Mouse (Mus musculus) neural tube, embryonic 15.5 days (tissue): ENCODE measurements around the gene Kcnh7. TPM values are rescaled to one million over a fixed set of nuclear protein-coding genes. Genes with fewer than 3 reads are reported as not detected.
A peak's percentile ranks its signal among the peaks of the same experiment; 100 is the strongest.

ENCODE experiments used
- ATAC-seq: fragments of 200-750 bp; cut with Nextera tagmentation; 2 replicates; pipeline ENCODE4 v1.8.0; 2017; ENCODE audit warnings: mild to moderate bottlenecking, moderate TSS enrichment, moderate library complexity; ENCODE audit not compliant: low FRiP score
- H3K27ac ChIP-seq: fragments of 300-500 bp; sonication (generic); replicated peaks from 2 replicates; pipeline ENCODE4 v1.5.1; 2015; ENCODE audit warnings: mild to moderate bottlenecking, inconsistent platforms
- H3K27me3 ChIP-seq: fragments of 300-500 bp; sonication (generic); replicated peaks from 2 replicates; pipeline ENCODE4 v1.6.1; 2015; ENCODE audit warnings: inconsistent platforms
- H3K36me3 ChIP-seq: fragments of 300-500 bp; sonication (generic); 2 replicates; pipeline ENCODE4 v1.6.1; 2015; ENCODE audit warnings: inconsistent platforms
- H3K4me1 ChIP-seq: fragments of 300-500 bp; sonication (generic); 2 replicates; pipeline ENCODE4 v1.6.1; 2015; ENCODE audit warnings: inconsistent platforms
- H3K4me2 ChIP-seq: fragments of 300-500 bp; sonication (generic); 2 replicates; pipeline ENCODE4 v1.6.1; 2015; ENCODE audit warnings: inconsistent platforms, mild to moderate bottlenecking, moderate library complexity
- H3K4me3 ChIP-seq: fragments of 300-500 bp; sonication (generic); replicated peaks from 2 replicates; pipeline ENCODE4 v1.5.1; 2015; ENCODE audit warnings: mild to moderate bottlenecking, inconsistent platforms
- H3K9ac ChIP-seq: fragments of 300-500 bp; sonication (generic); replicated peaks from 2 replicates; pipeline ENCODE4 v1.6.1; 2015; ENCODE audit warnings: mild to moderate bottlenecking, inconsistent platforms
- H3K9me3 ChIP-seq: fragments of 300-500 bp; sonication (generic); replicated peaks from 2 replicates; pipeline ENCODE4 v1.6.1; 2016; ENCODE audit warnings: inconsistent platforms
- WGBS: fragments of 180-500 bp; shearing (Covaris S2); methylation state at CpG from one replicate; pipeline ENCODE4 v1.1.7; 2015; ENCODE audit warnings: mixed read lengths; 5-methylcytosine and 5-hydroxymethylcytosine counted together
- polyA plus RNA-seq: library from polyadenylated mRNA; unstranded; fragments of >200 nt; fragmentation: Nextera tagmentation; extraction: Ambion mirVana; gene quantifications from 2 replicates; pipeline ENCODE4 v1.2.1, GENCODE M21; 2015

Gene Kcnh7
- 8.1 and 10.6 TPM in 2 replicates for polyA plus RNA-seq

- Histone ChIP-seq H3K9me3 (no peaks in the 10 kb centered on the region), H3K4me2 (peak within 1 kb of the TSS; percentile 60), H3K27me3 (no peaks in the 10 kb centered on the region), H3K4me3 (peak within 1 kb of the TSS; percentile 54), H3K27ac (peak within 1 kb of the TSS; percentile 90), H3K9ac (peak within 1 kb of the TSS; percentile 56), H3K4me1 (peaks cover 11% of the 10 kb centered on the region; the same call in 1 of the 2 replicates), H3K36me3 (no peaks in the 10 kb centered on the region)
- under 1% methylated on average over 44 of the region's 49 CpGs for WGBS
- peak; percentile 92 for ATAC-seq
Observed at GRCm38 (mm10) chr2:63183563-63184545, at the start of gene Kcnh7. Gene Kcnh7 (minus strand): TSS chr2:63184287.

DNA sequence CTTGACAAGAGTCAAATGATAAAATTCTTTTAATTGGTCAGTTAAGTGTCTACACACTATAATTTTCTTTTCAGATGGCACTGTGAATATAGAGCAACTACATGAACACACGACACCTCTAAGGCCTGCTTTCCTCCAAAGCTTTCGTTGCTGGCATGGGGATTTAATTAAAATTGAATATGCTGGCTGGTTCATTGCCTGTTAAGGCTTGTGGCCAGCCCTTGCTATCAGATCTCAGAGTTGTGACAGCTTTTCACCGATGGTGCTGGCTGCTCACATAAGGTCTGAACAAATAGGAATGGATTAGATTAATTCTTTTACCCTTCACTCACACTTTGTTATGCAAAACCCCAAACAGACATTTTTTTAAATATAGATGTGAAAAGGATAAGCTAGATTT, 23.3 kb upstream of the Kcnh7 start:
- no peak overlapping the region for H3K27ac ChIP-seq
- no peaks in the 10 kb centered on the region for H3K9me3 ChIP-seq
- no peaks in the 10 kb centered on the region for H3K36me3 ChIP-seq
- no peaks in the 10 kb centered on the region for H3K27me3 ChIP-seq
- WGBS, result 66% methylated on average over 3 of the region's 3 CpGs
- no peak overlapping the region for H3K9ac ChIP-seq
- ATAC-seq, result no peak
- no peaks in the 10 kb centered on the region for H3K4me1 ChIP-seq
- H3K4me3 ChIP-seq, result no peak overlapping the region
- H3K4me2 ChIP-seq, result no peak overlapping the region

- H3K4me2 ChIP-seq, result no peak overlapping the region
- 9% methylated on average over 2 of the region's 2 CpGs for WGBS
- no peaks in the 10 kb centered on the region for H3K27me3 ChIP-seq
- H3K4me3 ChIP-seq, result no peak overlapping the region
- no peaks in the 10 kb centered on the region for H3K9me3 ChIP-seq
- H3K36me3 ChIP-seq, result no peaks in the 10 kb centered on the region
- no peak overlapping the region for H3K27ac ChIP-seq
- peaks cover 11% of the 10 kb centered on the region; the same call in 1 of the 2 replicates for H3K4me1 ChIP-seq
- no peak overlapping the region for H3K9ac ChIP-seq
- ATAC-seq, result no peak
Observed at GRCm38 (mm10) chr2:63186014-63186413, 1.9 kb upstream of the Kcnh7 start.

DNA sequence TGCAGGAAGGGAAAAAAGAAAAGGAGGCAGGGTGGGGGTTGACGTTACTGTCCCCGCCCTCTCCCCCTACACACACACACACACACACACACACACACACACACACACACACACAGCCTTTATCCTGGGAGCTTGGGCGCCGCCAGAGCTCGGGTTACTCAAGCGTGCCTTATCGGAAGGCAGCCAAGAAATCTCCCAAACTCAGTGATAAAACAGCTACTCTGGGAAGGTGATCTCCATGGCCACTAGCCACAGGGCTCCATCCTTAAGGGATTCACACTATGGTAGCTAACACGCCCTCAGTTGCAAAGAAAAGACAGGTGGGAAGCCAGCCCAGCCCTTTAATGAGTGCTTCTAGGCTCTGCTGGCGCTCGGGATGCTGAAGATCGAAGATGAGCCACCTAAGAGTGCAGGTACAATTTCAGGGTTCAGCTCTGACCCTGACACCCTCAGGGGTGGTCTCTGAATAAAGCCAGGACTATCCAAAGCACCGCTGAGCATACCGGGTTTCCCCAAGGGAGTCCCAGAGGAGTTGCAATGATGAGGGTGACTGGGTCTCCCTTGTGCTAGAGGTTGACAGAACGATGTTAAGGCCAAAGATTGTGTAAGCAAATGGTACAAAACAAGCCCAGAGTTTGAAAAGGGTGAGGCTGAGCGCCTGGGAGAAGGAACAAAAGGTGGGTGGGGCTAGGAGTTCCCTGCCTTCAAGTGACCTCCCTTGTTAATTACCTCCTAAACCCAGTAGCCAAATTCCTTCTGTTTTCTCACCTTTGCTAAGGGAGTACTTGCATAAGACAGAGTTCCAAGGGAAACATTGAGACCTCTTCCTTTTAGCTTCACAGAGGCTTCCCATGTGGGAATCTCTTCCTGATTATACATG, 704 bp upstream of the Kcnh7 start:
- peak; percentile 92 for ATAC-seq
- H3K9ac ChIP-seq, result peak overlapping the region; percentile 56
- no peaks in the 10 kb centered on the region for H3K36me3 ChIP-seq
- H3K27ac ChIP-seq, result peak overlapping the region; percentile 90
- H3K9me3 ChIP-seq, result no peaks in the 10 kb centered on the region
- peak overlapping the region; percentile 60 for H3K4me2 ChIP-seq
- H3K4me3 ChIP-seq, result peak overlapping the region; percentile 54
- H3K4me1 ChIP-seq, result peaks cover 11% of the 10 kb centered on the region; the same call in 1 of the 2 replicates
- H3K27me3 ChIP-seq, result no peaks in the 10 kb centered on the region
- 2% methylated on average over 13 of the region's 15 CpGs for WGBS

- H3K36me3 ChIP-seq, result no peaks in the 10 kb centered on the region
- H3K9ac ChIP-seq, result no peak overlapping the region
- H3K27me3 ChIP-seq, result no peaks in the 10 kb centered on the region
- H3K4me1 ChIP-seq, result no peaks in the 10 kb centered on the region
- ATAC-seq, result no peak
- H3K4me3 ChIP-seq, result no peak overlapping the region
- no peak overlapping the region for H3K27ac ChIP-seq
- no peak overlapping the region for H3K4me2 ChIP-seq
- no peaks in the 10 kb centered on the region for H3K9me3 ChIP-seq
Observed at GRCm38 (mm10) chr2:63153701-63154100, 30.4 kb downstream of the Kcnh7 start.

GRCm38 (mm10) chr2:63127762-63128516, 56.1 kb downstream of the Kcnh7 start:
- H3K4me2 ChIP-seq, result no peak overlapping the region
- no peak overlapping the region for H3K4me3 ChIP-seq
- H3K27me3 ChIP-seq, result no peaks in the 10 kb centered on the region
- ATAC-seq, result no peak
- no peaks in the 10 kb centered on the region for H3K9me3 ChIP-seq
- no peak overlapping the region for H3K9ac ChIP-seq
- 50% methylated on average over 2 of the region's 2 CpGs for WGBS
- H3K36me3 ChIP-seq, result no peaks in the 10 kb centered on the region
- H3K27ac ChIP-seq, result no peak overlapping the region
- H3K4me1 ChIP-seq, result no peaks in the 10 kb centered on the region

GRCm38 (mm10) chr2:63120316-63120715, 63.8 kb downstream of the Kcnh7 start:
- Histone ChIP-seq H3K9me3 (no peaks in the 10 kb centered on the region), H3K4me3 (no peak overlapping the region), H3K9ac (no peak overlapping the region), H3K36me3 (no peaks in the 10 kb centered on the region), H3K4me2 (no peak overlapping the region), H3K27ac (no peak overlapping the region), H3K4me1 (peaks cover 10% of the 10 kb centered on the region), H3K27me3 (no peaks in the 10 kb centered on the region)
- 74% methylated on average over 3 of the region's 3 CpGs for WGBS
- no peak for ATAC-seq

DNA sequence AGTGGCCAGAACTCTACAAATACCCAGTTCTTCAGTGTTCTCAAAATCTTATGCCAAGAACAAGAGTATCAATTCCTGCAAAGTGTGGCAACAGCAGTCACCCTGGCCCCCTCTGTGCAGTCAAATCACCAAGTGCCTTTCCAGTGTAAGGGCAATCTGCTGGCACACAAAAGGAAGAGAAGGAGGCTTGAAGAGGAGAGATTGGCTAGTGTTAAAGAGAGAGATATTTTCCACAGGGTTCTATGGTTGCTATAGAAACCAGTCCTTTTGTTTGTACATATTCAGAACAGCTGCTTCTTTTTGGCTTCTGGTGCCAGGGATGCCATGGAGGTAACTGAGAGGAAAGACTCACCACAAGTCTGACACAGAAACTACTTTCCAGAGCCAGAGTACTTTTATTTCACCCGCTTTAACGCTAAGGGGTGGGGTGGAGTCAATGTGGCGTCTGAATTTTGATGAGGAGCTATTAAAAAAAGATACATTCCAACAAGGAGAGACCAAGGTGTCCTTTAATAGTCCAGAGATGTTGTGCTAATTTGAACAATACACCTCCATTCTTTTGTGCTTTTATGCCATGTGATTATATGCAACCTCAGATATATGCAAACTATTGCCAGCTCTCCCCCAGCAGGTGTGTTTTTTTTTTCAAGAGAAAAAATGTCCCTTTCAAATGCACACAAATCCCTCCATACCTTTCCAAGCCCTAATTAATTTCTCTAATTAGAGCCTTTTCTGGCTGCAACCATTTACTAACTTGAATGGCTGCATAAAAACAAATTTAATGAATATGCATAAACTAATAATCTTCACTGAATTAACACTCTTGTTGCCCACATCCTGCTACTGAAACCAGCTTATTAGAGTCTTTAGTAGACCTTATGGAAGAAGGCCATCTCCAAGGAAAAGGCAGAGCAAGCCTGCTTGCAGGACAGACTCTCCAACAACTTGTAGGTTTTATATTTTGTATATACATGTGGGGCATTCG, 66.6 kb downstream of the Kcnh7 start:
- H3K27ac ChIP-seq, result peak overlapping the region; percentile 43
- H3K9ac ChIP-seq, result no peak overlapping the region
- no peaks in the 10 kb centered on the region for H3K27me3 ChIP-seq
- H3K4me1 ChIP-seq, result peaks cover 10% of the 10 kb centered on the region
- WGBS, result 37% methylated on average over 4 of the region's 4 CpGs
- no peaks in the 10 kb centered on the region; the same call in 1 of the 2 replicates for H3K9me3 ChIP-seq
- no peaks in the 10 kb centered on the region for H3K36me3 ChIP-seq
- peak; percentile 90 for ATAC-seq
- no peak overlapping the region for H3K4me3 ChIP-seq
- peak overlapping the region; percentile 15; the same call in 1 of the 2 replicates for H3K4me2 ChIP-seq

DNA sequence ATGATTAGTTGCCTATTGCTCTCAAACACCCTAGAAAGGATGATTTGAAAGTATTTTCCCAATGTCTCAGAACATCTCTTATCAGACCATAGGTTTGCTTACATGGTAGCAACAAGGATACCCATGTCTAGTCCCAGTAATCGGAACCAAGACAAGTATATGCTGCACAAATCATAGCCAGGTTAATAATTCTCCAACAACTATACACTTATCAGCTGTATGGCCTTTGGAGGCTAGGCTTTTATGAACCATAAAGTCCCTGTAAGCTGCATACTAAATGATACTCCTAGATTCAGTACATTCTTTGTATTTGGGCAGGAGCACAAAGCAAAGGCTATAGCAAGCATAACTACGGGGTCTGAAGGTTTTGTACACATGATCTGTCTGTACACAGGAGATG, 78.1 kb downstream of the Kcnh7 start:
- no peaks in the 10 kb centered on the region for H3K9me3 ChIP-seq
- ATAC-seq, result no peak
- no peaks in the 10 kb centered on the region for H3K4me1 ChIP-seq
- H3K27me3 ChIP-seq, result no peaks in the 10 kb centered on the region
- H3K27ac ChIP-seq, result no peak overlapping the region
- WGBS, result 92% methylated on average over 2 of the region's 2 CpGs
- H3K4me3 ChIP-seq, result no peak overlapping the region
- H3K9ac ChIP-seq, result no peak overlapping the region
- H3K36me3 ChIP-seq, result no peaks in the 10 kb centered on the region
- no peak overlapping the region for H3K4me2 ChIP-seq

GRCm38 (mm10) chr2:63099676-63100075, 84.4 kb downstream of the Kcnh7 start:
- H3K9ac ChIP-seq, result no peak overlapping the region
- H3K4me1 ChIP-seq, result no peaks in the 10 kb centered on the region
- ATAC-seq, result no peak
- H3K9me3 ChIP-seq, result no peaks in the 10 kb centered on the region
- H3K4me2 ChIP-seq, result no peak overlapping the region
- H3K27me3 ChIP-seq, result no peaks in the 10 kb centered on the region
- H3K36me3 ChIP-seq, result no peaks in the 10 kb centered on the region
- no peak overlapping the region for H3K27ac ChIP-seq
- no peak overlapping the region for H3K4me3 ChIP-seq
